Mouse (Mus musculus) fibroblast of lung, adult 2 months (primary cell): Measurements from ENCODE around the gene Plxdc2.

Experiments
- DNase-seq: peaks from one replicate; pipeline ENCODE4 v3.0.0-alpha.2; 2011; ENCODE audit warnings: low read depth

Gene Plxdc2

DNA sequence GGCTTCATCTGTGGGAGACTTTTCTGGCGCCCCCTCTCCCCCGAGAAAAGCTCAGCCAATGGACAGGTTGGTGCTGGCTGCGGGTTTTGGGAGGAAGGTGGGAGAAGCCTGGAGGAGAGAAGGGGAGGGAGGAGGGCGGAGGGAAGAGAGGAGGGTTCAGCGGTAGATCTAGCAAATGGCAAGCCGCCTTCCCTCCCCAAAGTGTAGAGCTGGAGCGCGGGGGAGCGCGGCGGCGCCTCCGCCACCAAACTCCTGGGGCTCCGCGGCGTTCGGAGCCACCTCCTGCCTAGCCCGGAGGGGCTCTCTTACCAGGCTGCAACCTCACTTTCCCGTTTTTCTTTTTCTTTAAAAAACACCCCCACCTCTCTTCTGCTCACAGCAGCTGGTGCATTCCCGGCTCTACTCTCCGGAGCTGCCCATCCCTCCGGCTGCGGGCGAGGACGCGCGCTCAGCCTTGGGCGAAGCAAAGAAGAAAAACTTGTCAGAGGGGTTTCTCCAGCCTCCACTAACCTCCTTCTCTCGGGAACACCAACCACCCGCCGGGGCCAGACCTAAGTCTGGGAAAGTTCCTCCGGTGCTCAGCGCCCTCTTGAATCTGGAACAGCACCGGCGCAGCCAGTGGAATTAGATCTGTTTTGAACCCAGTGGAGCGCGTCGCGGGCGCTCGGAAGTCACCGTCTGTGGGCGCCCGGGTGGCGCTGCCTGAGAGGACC, at the start of gene Plxdc2:
Plxdc2 (plus strand) TSS at position 199 of the 713 bp plus-strand sequence.
- DNase-seq = no peak

- DNase-seq = no peak
Observed at GRCm38 (mm10) chr2:16310387-16310786, 45.7 kb upstream of the Plxdc2 start.

DNA sequence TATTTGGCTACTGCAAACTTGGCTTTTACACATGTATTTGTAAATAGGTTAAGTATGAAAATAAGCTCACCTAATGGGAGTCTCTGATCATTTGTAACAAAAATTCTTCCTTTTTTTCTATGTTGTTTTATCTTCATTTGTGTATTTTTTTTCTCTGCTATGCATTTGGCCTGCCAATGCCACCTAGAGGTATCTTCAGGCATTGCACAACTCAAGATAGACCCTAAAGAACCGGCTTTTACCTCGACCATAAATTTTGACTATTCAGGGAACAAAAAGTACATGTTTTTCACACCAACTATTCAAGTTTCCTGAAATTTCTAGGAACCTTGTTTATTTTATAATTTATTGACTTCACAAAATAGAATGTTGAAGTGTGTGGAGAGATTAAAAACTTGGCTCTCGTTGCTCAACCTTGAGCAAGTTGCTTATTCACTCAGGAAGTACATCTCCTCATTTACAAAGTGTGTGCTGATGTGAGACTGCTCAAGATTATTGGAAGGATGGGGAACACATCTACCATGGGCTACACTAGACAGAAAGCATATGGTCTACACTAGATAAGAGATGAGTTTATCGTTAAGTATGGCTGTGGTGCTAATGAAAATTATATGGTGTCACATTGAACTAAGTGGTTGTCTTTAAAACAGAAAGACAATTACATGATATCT, 43.6 kb upstream of the Plxdc2 start:
- peak; percentile 17 for DNase-seq

DNA sequence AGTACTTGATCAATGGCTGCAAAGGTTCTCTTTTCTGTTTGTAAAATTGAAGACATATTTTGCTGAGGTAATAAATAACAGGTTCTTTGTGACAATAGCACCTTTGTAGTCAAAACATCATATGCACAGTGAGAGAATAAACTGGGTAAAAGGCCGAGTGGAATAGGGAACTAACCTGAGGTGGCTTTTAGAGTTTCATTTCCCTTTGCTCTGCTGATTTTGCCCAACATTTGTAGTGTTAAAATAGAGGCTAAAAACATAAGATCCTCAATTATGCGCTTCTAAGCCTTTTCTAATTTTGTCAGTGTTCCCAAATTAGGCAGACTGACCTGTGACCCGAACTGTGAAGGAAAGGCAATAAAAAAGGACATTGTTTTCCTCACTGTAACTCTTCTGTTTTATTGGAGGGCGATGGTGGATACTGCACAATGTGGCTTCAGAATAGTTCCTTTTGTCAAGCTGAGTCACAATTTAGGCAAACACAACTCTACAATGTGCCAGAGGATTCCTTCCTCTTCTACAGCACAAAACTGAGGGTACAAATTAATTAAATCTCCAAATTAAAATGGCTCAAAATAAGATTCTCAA, 20.8 kb upstream of the Plxdc2 start:
- no peak for DNase-seq

- DNase-seq = no peak
Observed at GRCm38 (mm10) chr2:16344564-16344963, 11.5 kb upstream of the Plxdc2 start.

DNA sequence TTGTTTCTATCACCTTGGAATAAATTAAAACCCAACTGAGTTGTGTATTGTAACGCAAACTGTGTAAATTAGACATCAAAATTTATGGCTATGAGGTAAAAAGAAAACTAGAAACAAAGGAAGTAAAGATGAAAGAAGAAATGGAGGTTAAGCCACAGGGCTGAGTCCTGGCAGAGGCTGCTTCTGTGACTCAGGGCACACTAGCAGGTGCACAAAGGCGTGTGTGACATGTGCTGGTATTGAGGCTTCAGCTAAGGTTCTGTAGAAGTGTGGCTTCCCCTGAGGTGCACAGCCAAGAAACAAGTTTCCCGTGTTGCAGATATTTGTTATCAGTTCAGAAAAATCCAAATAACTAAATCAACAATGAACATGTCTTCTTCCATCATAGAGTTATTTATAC, 5.0 kb upstream of the Plxdc2 start:
- DNase-seq = no peak

GRCm38 (mm10) chr2:16355611-16356105, 446 bp upstream of the Plxdc2 start:
- no peak for DNase-seq

DNA sequence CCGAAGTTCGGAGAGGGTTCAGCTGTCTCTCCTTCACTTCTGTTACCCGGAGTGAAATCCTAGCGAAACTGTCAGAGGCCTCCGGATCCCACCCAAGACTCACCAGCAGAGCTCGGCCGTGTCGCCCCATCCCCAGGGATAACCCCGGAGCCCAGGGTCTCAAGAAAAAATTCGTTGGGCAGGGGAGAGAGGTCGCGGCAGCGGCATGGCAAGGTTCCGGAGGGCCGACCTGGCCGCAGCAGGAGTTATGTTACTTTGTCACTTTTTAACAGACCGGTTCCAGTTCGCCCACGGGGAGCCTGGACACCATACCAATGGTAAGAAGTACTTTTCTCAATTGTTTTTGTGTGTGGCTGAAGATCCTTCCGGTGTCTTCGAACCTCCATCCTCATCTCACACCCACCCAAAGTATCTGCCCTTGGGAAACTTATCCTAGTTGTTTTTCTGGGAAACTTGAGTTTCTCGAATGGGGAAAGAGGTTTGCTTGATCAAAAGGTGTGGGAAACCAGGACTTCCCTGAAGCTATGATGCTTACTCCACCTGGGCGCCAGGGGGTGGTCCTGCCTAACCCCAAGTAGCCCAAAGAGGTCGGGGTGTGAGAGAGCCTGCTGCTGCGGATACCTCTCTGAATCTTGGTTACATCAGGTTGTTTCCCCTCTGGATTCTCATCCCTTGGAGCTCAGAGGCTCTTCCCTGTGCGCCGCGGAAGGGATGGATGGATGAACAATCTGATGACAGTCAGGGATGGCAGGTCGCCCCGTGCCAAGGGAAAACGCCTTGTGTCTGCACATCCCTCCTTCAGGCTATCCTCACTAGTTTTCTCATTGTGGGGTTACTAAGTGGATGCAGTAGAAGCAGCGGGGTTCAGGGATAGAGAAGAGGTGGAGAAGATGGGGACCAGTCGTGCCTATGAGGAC, 1.1 kb downstream of the Plxdc2 start:
- DNase-seq = no peak

DNA sequence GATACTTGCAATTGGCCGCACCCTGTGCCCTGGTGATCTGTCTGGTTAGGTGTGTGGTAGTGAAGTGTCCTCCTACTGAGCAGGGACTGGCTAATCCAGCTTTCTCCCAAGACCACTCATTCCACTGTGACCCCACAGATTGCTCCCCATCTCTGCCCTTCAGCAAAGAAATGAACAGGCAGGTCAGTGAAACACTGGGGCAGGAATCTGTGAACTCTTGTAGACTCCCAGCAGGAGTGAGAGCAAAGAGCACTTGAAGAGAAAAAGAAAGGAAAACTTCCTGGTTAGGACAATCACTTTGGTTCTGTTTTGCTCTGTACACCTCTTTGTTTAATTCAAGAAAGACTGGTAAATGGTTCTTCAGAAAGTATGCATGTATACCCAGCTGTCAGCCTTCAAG, 1.8 kb downstream of the Plxdc2 start:
- DNase-seq = no peak

- DNase-seq = peak; percentile 49
Observed at GRCm38 (mm10) chr2:16359341-16359928, 3.3 kb downstream of the Plxdc2 start.

- DNase-seq = no peak
Observed at GRCm38 (mm10) chr2:16364749-16365148, 8.6 kb downstream of the Plxdc2 start.

DNA sequence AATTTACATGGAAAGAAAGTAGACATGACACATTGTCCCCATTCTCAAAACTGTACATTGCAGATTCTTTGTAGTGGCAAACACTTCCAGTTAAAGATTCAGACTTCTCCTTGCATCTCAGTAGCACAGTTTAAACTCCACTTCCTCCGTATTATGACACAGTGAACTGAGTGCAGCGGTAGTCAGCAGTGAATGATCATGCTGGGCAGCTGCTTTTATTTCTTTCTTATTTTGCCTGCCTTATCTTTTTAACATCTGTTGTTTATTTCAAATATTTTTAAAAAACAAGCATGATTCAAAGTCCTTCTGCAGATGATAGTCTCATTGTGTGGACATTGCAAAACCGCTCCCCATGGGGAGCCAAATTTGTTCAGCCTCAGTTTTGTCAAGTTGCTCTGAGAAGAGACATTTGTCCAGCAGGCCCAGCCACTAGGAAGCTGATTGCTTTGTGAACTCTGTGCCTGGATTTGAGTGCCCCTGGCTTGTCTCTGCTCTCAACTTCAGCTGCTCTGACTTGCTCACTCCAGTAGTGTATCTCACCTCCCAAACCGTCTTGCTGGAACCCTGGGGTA, 9.8 kb downstream of the Plxdc2 start:
- DNase-seq = no peak

DNA sequence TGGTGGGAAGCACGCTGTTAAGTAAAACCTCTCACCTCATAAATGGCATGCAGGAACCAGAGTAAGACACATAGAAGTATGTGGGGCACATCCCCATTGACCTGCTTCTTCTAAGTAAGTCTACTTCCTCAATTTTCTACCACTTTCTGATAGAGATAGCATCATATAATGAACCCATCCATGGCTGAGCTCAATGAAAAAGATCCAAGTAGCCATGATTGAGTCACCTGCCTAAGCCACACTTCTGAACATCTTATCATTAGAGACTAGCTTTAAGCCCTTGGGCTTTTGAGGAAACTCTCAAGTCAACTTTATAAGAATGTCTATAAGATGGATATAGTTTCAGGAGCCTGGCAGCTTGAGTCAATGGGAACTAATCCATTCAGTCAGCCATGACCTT, 14.3 kb downstream of the Plxdc2 start:
- DNase-seq = no peak

DNA sequence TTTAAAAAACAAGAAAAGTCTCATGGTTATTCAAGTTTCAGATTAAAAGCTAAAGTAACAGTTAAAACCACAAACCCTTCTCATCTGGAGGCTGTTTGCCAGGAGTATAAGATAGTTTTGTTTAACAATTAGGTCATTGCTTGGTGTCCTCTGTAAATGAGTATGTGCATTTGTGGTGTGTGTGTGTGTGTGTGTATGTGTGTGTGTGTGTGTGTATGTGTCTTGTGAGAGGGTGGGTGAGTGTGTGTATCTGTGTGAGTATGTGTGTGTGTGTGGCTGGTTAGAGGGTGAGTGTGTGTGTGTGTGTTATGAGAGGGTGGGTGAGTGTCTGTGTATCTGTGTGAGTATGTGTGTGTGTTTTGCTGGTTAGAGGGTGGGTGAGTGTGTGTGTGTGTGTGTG, 18.2 kb downstream of the Plxdc2 start:
- no peak for DNase-seq

DNA sequence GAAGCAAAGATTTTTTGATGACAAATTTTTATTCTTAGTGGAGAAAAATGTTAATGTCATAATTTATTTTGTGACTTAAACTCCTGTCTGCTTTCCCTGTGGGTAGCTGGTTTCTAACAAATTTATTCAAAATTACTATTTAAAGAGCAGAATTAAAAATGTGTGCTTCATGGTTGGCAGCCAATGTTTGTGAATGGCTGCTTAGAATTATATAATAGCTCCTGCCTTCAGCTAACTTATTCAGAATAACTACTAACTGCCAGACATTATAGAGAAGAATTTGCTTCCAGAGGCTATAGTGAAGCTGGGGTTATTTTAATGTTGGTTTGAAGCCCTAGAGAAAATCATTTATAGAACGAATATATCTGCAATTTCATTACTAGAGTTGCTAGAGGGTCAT, 30.1 kb downstream of the Plxdc2 start:
- no peak for DNase-seq

DNA sequence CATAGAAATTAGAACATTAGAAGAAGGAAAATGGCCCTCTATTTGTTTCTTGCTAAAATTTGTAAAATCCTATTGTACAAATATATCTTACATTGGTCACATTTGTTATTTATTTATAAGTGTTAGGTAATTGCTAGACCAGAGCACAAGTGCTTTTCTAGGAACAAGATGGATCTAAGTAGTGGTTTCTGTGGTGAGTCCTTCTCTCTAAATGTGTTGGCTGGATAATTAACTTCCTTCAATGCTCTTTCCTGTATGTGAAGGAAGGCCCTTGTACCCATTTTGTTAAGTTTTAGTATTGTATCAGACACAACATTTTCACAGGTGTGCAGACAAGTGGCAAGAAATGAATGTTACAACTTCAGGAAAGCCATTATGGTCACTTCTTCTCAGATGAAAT, 30.6 kb downstream of the Plxdc2 start:
- DNase-seq = no peak

DNA sequence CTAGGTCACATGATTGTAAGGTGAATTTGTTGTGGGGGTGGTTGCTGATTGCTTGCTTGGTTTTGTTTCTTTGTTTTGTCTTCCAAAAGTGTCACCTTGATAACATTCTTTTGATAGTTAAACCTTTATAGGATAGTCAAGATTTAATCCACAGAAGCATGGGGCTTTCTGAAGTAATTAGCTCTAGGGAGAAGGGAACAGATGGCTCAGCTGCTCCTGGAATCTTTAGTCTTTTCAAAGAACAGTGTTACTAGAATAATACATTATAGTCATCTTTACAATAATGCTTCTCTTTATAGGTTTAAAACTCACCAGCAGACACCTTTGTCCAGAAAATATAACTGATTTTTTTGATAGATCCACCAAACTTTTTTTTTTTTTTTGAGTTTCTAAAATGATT, 31.7 kb downstream of the Plxdc2 start:
- DNase-seq = no peak

DNA sequence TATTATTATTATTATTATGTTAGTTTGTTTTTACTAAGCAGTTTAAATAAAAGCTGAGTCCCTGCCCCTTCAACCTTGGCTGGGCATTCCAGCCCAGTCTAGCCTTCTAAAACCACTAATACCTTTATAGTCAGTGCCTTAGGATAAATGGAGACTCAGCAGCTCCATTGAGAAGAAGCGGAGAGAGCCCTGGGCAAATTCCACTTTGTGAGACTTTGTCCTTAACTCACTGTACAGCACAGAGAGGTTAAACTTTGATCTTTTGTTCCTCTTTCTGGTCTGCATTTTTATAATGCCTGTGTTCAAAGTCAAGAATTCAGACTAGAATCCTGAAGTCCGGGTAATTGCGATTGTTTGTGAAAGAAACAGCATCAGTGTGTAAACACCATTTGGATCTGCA, 41.4 kb downstream of the Plxdc2 start:
- DNase-seq = no peak

DNA sequence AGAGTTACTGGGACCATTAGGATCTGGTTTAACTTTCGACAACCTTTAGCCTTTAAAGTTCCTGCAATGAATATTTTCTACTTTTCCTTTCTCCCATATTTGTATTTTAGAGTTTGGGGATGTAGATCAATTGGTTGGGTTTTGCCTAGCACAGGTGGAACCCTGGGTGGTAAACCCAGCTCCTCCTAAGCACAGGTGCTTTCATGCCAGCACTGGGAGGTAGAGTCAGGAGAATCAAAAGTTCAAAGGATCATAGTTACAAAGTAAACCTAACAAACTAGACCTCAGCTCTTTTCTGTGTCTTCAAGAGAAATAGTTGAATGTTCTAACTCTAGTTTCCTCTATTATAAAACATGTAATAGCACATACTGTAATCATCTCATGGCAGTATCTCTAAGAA, 41.9 kb downstream of the Plxdc2 start:
- DNase-seq = no peak

GRCm38 (mm10) chr2:16398896-16399295, 42.8 kb downstream of the Plxdc2 start:
- no peak for DNase-seq

GRCm38 (mm10) chr2:16406508-16406907, 50.4 kb downstream of the Plxdc2 start:
- DNase-seq = peak; percentile 46
